Mouse (Mus musculus) C2C12 (cell line): Measurements from ENCODE around the gene Tnfrsf21. TPM values are rescaled to one million over a fixed set of nuclear protein-coding genes. Genes with fewer than 3 reads are reported as not detected.

Experiments
- H3K27me3 ChIP-seq: one replicate; pipeline ENCODE4 v1.6.1; 2011; ENCODE audit not compliant: control insufficient read depth, insufficient read depth, insufficient read length
- H3K36me3 ChIP-seq: one replicate; pipeline ENCODE4 v1.6.1; 2011; ENCODE audit not compliant: control insufficient read depth, insufficient read depth
- H3K4me3 ChIP-seq: one replicate; pipeline ENCODE4 v1.5.1; 2011; ENCODE audit warnings: mild to moderate bottlenecking, control low read depth; ENCODE audit not compliant: poor library complexity, insufficient read depth, severe bottlenecking
- H3K79me2 ChIP-seq: one replicate; pipeline ENCODE4 v1.6.1; 2011; ENCODE audit not compliant: control insufficient read depth, insufficient read depth
- H3K79me3 ChIP-seq: one replicate; pipeline ENCODE4 v1.6.1; 2011; ENCODE audit warnings: low read depth, control low read depth
- H3ac ChIP-seq: one replicate; pipeline ENCODE3; 2011; ENCODE audit warnings: low read depth; ENCODE audit not compliant: control insufficient read depth, insufficient read length
- CEBPB ChIP-seq: IDR thresholded peaks from one replicate; pipeline ENCODE4 v1.6.1; 2011; ENCODE audit warnings: low read depth, mild to moderate bottlenecking, control low read depth, moderate library complexity
- CTCF ChIP-seq: IDR thresholded peaks from one replicate; pipeline ENCODE4 v1.5.1; 2011; ENCODE audit not compliant: control insufficient read depth, insufficient read depth, insufficient read length
- FOSL1 ChIP-seq: IDR thresholded peaks from one replicate; pipeline ENCODE4 v1.8.0; 2011; ENCODE audit warnings: mild to moderate bottlenecking, low read length; ENCODE audit not compliant: poor library complexity, insufficient read depth, severe bottlenecking
- MAX ChIP-seq: IDR thresholded peaks from one replicate; pipeline ENCODE4 v1.6.1; 2011; ENCODE audit warnings: mild to moderate bottlenecking, control low read depth
- MYOD1 ChIP-seq: IDR thresholded peaks from one replicate; pipeline ENCODE4 v1.6.1; 2011; ENCODE audit warnings: low read depth; ENCODE audit not compliant: control insufficient read depth, insufficient read length
- MYOG ChIP-seq: IDR thresholded peaks from one replicate; pipeline ENCODE4 v1.6.1; 2011; ENCODE audit not compliant: control insufficient read depth, insufficient read length; ENCODE audit errors: extremely low read depth
- USF1 ChIP-seq: IDR thresholded peaks from one replicate; pipeline ENCODE4 v1.6.1; 2011; ENCODE audit warnings: low read depth, mild to moderate bottlenecking, control low read depth, moderate library complexity
- polyA plus RNA-seq: library from polyadenylated mRNA; unstranded; fragments of >200 nt; fragmentation: generic; extraction: Trizol; gene quantifications from one replicate; pipeline ENCODE4 v1.2.1, GENCODE M21; 2012; ENCODE audit warnings: missing spikeins

Gene Tnfrsf21
- polyA plus RNA-seq, 1 experiment = 4.6 TPM

DNA sequence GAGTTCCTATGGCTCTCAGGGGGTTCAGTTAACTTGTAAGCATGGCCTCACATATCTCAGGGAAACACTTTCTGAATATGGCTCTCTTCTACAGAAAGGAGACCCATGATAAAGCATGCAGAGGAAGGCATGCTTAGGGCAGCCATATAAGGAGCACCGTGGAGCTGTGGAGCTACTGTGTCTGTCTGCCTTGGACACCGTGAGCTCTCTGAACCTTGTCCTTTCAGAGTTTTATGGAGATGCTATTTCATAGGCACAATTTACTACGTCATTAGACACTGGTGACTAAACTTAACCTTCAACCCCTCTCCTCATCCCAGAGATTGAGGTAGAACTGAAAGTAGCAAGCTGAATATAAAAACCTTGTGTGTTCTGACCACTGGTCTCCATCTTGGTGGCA is 13.2 kb downstream of the Tnfrsf21 start:
- no peak for TF ChIP-seq MYOD1
- no peak for TF ChIP-seq MYOG
- TF ChIP-seq FOSL1 = no peak
- TF ChIP-seq MAX = no peak
- no peak for TF ChIP-seq CTCF
- Histone ChIP-seq H3K36me3 (no peaks in the 10 kb centered on the region), H3K79me2 (no peaks in the 10 kb centered on the region), H3K4me3 (no peak overlapping the region), H3K27me3 (no peaks in the 10 kb centered on the region), H3K79me3 (no peaks in the 10 kb centered on the region), H3ac (no peak overlapping the region)

DNA sequence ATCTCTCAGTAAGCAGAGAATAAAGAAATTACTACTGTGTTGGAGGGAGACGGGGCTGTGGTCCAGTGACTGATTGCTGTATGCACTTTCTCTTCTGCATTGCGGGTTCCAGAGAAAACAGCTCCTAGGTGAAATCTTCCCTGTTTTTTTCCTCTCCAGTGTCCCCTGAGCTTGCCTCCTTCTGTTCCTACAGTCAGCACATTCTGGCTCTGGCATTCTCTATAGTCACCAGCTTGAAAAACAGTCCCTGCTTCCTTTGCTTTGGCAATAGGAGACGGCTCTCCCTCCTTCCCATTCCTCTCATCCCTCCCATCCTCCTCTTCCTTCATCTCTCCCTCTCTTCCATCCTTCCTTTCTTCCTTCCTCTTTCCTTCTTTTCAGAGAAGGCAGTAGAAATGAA is 13.9 kb downstream of the Tnfrsf21 start:
- Histone ChIP-seq H3K27me3 (no peaks in the 10 kb centered on the region), H3K79me3 (no peaks in the 10 kb centered on the region), H3ac (no peak overlapping the region), H3K36me3 (no peaks in the 10 kb centered on the region), H3K79me2 (no peaks in the 10 kb centered on the region), H3K4me3 (no peak overlapping the region)
- TF ChIP-seq CEBPB (no peak), CTCF (no peak)

DNA sequence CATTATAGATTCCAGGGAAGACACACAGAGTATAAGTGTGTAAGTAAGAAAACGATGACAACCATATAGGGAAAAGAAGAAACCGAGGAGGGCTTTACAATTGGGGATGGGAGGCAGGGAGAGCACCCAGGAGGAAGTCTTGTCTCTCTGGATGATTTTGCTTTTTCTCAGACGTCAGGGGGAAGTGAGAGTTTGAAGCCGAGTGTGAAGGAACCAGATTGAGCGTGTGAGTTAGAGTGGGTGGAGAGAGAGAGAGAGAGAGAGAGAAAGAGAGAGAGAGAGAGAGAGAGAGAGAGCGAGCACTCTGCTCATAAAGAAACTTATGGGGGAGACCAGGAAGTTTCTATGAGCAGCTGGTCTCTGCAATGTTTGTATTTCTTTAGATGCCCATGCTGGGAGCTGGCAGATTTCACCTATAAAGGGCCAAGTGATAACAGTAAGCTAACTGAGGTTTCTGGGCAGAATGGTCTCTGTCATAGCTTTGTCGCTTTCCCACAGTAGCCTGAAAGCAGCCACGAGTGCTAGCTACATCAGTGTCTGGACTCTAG is 16.2 kb downstream of the Tnfrsf21 start:
- no peaks in the 10 kb centered on the region for H3K27me3 ChIP-seq
- H3ac ChIP-seq = no peak overlapping the region
- H3K79me3 ChIP-seq = no peaks in the 10 kb centered on the region
- H3K4me3 ChIP-seq = no peak overlapping the region
- H3K79me2 ChIP-seq = no peaks in the 10 kb centered on the region
- no peak for TF ChIP-seq MYOD1
- TF ChIP-seq CTCF = no peak
- no peak for TF ChIP-seq MYOG
- no peak for TF ChIP-seq USF1
- TF ChIP-seq CEBPB = no peak
- TF ChIP-seq FOSL1 = no peak
- no peak for TF ChIP-seq MAX
- no peaks in the 10 kb centered on the region for H3K36me3 ChIP-seq

DNA sequence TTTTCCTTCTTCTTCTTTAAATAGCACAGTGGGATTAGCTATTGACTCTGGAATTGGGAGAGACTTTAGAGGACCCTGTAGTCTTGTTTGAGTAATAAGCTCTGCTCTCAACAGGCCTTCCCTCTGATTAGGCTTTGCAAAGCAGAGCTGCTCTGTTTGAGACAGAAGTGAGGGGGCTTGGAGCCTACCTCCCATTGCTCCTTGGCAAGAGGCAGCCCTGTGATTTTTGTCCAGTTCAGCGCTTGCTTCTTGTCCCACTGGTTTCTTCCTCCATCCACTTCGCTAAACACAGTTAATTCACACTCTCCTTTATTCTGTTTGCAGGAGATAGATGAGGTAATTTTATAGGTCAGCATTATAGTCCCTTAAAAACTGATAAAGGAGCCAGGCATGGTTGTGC is 19.0 kb downstream of the Tnfrsf21 start:
- Histone ChIP-seq H3K79me2 (no peaks in the 10 kb centered on the region), H3K27me3 (no peaks in the 10 kb centered on the region), H3K36me3 (no peaks in the 10 kb centered on the region), H3K4me3 (no peak overlapping the region), H3K79me3 (no peaks in the 10 kb centered on the region), H3ac (no peak overlapping the region)
- TF ChIP-seq MYOG (no peak), MYOD1 (no peak), CEBPB (no peak), CTCF (no peak), USF1 (no peak), MAX (no peak), FOSL1 (no peak)

DNA sequence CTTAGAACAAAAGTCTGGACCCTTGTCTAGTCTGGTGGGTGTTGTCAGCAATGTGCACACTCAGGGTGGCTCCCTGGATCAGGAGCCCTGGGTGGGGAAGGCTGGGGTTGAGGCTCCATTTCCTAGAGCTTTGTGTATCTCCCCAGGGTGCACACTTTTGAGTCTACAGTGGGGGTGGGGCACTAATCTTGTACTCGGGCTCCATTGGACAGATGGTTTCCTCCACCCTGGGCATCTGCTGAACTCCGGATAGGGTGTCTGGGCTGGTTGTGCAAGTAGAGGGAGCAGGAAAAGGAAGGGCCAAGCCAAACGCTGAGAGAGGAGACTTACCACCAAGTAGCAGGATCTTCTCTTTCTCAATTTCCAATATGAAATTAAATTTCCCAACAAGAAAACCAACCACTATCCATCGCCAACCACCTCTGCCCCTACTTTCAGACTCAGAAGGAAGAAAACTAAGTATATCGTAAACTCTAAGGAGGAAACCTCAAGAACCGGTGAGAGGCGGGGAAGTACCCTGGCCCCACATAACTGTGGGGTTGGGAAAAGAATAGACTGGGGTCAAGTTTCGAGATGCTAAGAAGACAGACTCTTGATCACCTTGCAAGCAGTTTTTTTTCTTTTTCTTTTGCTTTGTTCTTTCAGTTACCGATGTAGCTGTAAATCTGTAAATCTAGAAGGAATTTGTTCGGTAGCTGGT is 19.9 kb downstream of the Tnfrsf21 start:
- no peaks in the 10 kb centered on the region for H3K79me2 ChIP-seq
- no peaks in the 10 kb centered on the region for H3K36me3 ChIP-seq
- no peak overlapping the region for H3ac ChIP-seq
- H3K79me3 ChIP-seq = no peaks in the 10 kb centered on the region
- H3K4me3 ChIP-seq = no peak overlapping the region
- TF ChIP-seq CEBPB (no peak), MAX (no peak), FOSL1 (no peak), MYOD1 (no peak), USF1 (no peak), CTCF (no peak), MYOG (no peak)
- H3K27me3 ChIP-seq = no peaks in the 10 kb centered on the region

DNA sequence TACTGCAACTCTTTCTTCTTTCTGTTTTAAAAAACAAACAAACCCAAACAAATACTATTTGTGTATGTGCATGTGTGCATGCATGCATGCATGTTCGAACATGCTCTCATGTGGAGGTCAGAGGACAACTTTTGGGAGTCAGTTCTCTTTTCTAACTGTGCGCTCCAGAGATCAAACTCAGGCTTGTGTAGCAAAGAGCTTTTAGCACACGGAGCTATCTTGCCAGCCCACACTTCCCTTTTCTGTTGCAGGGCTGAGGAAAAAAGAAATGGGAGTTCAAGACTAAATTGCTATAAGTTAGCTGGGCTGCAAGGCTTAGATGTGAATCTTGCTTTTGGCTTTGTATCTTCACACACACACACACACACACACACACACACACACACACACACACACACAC is 24.2 kb downstream of the Tnfrsf21 start:
- Histone ChIP-seq H3ac (no peak overlapping the region), H3K27me3 (no peaks in the 10 kb centered on the region), H3K79me3 (no peaks in the 10 kb centered on the region), H3K36me3 (no peaks in the 10 kb centered on the region), H3K79me2 (no peaks in the 10 kb centered on the region), H3K4me3 (no peak overlapping the region)
- TF ChIP-seq MYOD1 = no peak
- no peak for TF ChIP-seq CTCF
- no peak for TF ChIP-seq USF1
- TF ChIP-seq FOSL1 = no peak
- no peak for TF ChIP-seq MAX
- TF ChIP-seq CEBPB = no peak
- TF ChIP-seq MYOG = no peak
